Mouse (Mus musculus): ENCODE measurements around the gene Naalad2. TPM values are rescaled to one million over a fixed set of nuclear protein-coding genes. Genes with fewer than 3 reads are reported as not detected.
"Not testable (repeated sequence)": the region's sequence is repeated elsewhere in the genome, so short reads cannot be mapped to it uniquely, and the experiment has no call there.

Naalad2 gene
- total RNA-seq (2022) = 1 to 10 TPM in 3 of 4 experiments, under 1 TPM in 1; 0.91 to 2.8 (median 2.5) TPM

DNA sequence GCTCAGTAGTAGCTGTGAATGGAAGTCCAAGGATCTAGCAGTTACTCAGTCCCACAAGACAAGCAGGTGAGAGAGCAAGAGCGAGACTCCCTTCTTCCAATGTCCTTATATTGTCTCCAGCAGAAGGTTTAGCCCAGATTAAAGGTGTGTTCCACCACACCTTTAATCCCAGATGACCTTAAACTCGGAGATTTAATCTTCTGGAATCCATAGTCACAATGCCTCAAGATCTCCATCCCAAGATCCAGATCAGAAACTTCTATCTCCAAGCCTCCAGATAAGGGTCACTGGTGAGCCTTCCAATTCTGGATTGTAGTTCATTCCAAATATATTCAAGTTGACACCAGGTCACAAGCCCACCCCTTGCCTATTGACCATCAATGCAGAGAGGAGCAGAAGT, at the start of gene Naalad2:
Gene Naalad2 (minus strand): TSS at position 101 of the 400 bp plus-strand sequence.
- DNase-seq (ENCODE audit: low spot score in 2 of 2) = not testable (repeated sequence)

- DNase-seq (ENCODE audit: low spot score in 2 of 2) = peak; percentile 3 to 12
These were observed 28.9 kb upstream of the Naalad2 start for GRCm38 (mm10) chr9:18431687-18432086.

DNA sequence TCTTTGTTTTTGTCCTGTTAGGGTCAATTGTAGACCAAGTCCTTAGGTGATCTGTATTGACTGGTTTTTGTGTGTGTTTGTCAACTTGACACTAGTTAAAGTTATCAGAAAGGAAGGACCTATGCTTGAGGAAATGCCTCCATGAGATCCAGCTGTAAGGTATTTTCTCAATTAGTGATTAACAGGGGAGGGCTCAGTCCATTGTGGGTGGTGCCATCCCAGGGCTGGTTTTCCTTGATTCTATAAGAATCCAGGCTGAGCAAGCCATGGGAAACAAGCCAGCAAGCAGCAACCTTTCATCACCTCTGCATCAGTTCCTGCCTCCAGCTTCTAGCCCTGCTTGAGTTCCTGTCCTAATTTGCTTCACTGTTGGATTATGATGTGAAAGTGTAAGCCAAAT, 27.6 kb upstream of the Naalad2 start, which contains the start of gene Mbd3l2:
Gene Mbd3l2 (plus strand): TSS at position 301 of the 400 bp plus-strand sequence.
- no peak for DNase-seq (ENCODE audit: low spot score in 2 of 2)

DNA sequence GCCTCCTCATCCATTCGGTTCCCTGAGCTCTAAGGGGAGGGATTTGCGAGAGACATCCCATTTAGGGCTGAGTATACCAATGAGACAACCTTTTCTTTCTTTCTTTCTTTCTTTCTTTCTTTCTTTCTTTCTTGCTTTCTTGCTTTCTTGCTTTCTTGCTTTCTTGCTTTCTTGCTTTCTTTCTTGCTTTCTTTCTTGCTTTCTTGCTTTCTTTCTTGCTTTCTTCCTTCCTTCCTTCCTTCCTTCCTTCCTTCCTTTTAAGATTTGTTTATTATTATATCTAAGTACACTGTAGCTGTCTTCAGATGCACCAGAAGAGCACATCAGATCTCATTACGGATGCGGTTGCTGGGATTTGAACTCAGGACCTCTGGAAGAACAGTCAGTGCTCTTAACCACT, 9.6 kb upstream of the Naalad2 start:
- DNase-seq (ENCODE audit: low spot score in 2 of 2) = not testable (repeated sequence)

DNA sequence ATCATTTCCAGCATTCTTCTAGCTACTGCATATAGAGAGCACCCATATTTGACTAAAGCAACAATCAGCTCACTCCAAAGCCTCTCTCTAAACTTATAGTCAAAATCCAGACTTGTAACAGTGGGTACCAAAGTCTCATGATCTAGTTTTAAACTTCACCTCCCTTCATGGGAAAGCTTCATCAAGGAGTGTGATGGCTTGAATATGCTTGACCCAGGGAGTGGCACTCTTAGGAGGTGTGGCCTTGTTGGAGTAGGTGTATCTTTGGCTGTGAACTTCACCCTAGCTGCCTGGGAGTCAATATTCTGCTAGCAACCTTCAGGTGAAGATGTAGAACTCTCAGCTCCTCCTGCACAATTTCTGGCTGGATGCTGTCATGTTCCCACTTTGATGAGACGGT, 1.3 kb upstream of the Naalad2 start, which contains the start of gene Ubtfl1:
Gene Ubtfl1 (plus strand): TSS at position 301 of the 400 bp plus-strand sequence.
- no peak for DNase-seq (ENCODE audit: low spot score in 2 of 2)

- no peak for DNase-seq (ENCODE audit: low spot score in 2 of 2)
These were observed 3.2 kb downstream of the Naalad2 start for GRCm38 (mm10) chr9:18399629-18400028.

- no peak for DNase-seq (ENCODE audit: low spot score in 2 of 2)
These were observed 17.0 kb downstream of the Naalad2 start for GRCm38 (mm10) chr9:18385782-18386181.

DNA sequence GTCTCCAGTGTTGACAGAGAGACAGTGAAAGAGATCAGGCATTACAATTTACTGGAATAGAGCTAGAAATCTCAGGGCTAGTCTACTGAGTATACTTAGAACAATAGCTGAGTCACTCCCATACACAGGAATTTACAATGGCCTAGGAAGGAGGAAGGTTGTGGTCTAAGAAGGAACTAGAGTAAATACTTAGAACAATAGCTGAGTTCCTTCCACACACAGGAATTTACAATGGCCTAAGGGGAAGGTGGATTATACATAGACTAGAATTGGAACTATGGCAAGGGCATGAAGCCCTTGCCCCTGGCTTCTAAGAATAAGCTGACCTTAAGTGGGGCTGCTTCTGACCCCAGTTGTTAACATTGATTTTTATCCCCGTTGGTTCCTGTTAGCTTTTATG, 29.8 kb downstream of the Naalad2 start:
- not testable (repeated sequence) for DNase-seq (ENCODE audit: low spot score in 2 of 2)

DNA sequence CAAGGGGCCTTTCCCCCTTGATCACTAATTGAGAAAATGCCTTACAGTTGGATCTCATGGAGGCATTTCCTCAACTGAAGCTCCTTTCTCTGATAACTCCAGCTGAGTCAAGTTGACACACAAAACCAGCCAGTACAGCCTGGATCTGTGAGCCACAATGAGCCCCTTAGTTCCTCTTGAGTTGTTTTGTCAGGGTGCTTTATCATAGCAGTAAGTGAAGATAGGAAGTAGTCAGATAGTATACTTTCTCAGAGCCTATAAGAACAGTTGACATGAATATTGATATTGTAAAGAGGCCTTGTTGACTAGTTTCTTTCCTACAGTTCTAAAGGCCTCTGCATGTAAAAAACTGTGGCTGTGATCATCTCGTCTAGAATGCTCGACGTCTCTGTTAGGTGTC, 82.8 kb downstream of the Naalad2 start:
- no peak for DNase-seq (ENCODE audit: low spot score in 2 of 2)

DNA sequence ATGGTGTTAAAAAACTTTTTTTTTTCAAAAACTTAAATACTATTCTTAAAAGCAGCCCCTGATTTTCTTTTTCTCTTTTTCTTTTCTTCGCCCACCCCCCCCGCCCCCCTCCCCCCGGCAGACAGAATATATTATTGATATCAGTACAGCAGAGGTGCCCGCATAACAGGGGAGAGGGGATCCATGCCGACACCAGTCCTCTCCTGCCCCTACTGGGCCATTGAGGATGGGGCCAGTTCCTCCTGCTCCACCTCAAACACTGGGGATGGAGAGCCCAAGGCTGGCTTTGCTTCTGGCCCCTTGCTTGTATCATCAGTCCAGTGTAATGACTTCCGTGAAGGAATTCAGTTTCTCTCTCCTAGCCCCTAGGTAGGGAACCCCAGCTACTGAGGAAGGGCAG, 104.5 kb downstream of the Naalad2 start:
- no peak for DNase-seq (ENCODE audit: low spot score in 2 of 2)

DNA sequence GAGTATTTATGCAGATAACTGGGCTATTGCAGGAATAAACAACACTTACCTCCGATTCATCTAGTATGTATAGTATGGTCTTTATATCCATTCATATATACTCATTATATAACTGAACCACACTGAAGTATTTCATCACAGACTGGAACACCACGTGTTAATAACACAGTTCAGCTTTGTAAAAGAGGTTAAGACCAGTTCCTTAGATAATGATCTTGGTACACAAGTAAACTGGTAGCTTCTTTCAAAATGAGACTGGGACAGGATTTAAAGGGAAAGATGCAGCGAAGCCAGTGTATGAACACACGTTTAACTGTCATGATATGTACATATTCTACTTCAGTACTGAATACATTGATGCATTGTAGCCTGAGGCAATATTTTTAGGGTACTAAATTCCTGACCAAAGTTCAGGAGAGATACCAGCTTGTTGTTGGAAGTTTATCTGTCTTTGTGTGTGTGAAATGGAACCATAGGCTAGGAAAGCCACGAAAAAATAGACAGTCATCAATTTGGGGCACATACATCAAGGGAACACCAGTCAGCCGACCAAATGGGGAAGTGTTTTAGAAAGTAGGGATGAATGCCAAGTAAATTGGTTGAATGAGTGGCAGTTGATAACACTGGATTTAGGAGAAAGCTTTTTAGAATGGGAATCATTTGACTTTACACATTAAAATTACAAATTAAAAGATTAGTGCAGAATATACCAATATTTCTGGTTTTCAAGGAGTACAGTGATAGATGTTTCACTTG, 109.6 kb downstream of the Naalad2 start:
- DNase-seq (ENCODE audit: low spot score in 2 of 2) = no peak

- no peak for DNase-seq (ENCODE audit: low spot score in 2 of 2)
These were observed 110.3 kb downstream of the Naalad2 start for GRCm38 (mm10) chr9:18292443-18292922.

GRCm38 (mm10) chr9:18291571-18292429, 111.0 kb downstream of the Naalad2 start, which contains the start of gene Chordc1:
TSS of gene Chordc1 (plus strand) at chr9:18292125.
- DNase-seq (ENCODE audit: low spot score in 2 of 2) = peak; percentile 93 to 96

GRCm38 (mm10) chr9:18278693-18279092, 124.1 kb downstream of the Naalad2 start:
- not testable (repeated sequence) for DNase-seq (ENCODE audit: low spot score in 2 of 2)

GRCm38 (mm10) chr9:18277497-18277896, 125.3 kb downstream of the Naalad2 start:
- no peak for DNase-seq (ENCODE audit: low spot score in 2 of 2)

GRCm38 (mm10) chr9:18276844-18277243, 126.0 kb downstream of the Naalad2 start:
- no peak for DNase-seq (ENCODE audit: low spot score in 2 of 2)

GRCm38 (mm10) chr9:18275901-18276300, 126.9 kb downstream of the Naalad2 start:
- DNase-seq (ENCODE audit: low spot score in 2 of 2) = no peak

Other genes starting within 250 kb of the Naalad2 start
- gene Chordc1, start 110.9 kb downstream of the Naalad2 start, total RNA-seq (2022) = 100 to 1,000 TPM in 2 of 4 experiments, 10 to 100 TPM in 2; 76.8 to 122 (median 101) TPM
- gene Ubtfl1, start 1.4 kb upstream of the Naalad2 start, total RNA-seq (2022) = not detected
- gene Mbd3l2, start 27.7 kb upstream of the Naalad2 start, total RNA-seq (2022) = not detected
- gene Zfp558, start 75.3 kb upstream of the Naalad2 start, total RNA-seq (2022) = 1 to 10 TPM; 2.4 to 4.3 (median 3.5) TPM
- gene Mbd3l1, start 75.4 kb upstream of the Naalad2 start, total RNA-seq (2022) = not detected

All from layer of hippocampus, adult 8-10 months (tissue).